Mouse (Mus musculus): ENCODE measurements around the gene Tspan32. TPM values are rescaled to one million over a fixed set of nuclear protein-coding genes. Genes with fewer than 3 reads are reported as not detected.

Gene Tspan32
- 0.81 and 0.83 TPM in 2 replicates for polyA plus RNA-seq (2015; fragmentation: Nextera tagmentation; extraction: Ambion mirVana)

GRCm38 (mm10) chr7:143004727-143005343 is at the start of gene Tspan32:
Tspan32 (plus strand) TSS chr7:143005046.
- Histone ChIP-seq H3K4me3 (no peak within 1 kb of the TSS), H3K9ac (no peak within 1 kb of the TSS), H3K4me1 (peaks cover 17% of the 10 kb centered on the region), H3K4me2 (no peak within 1 kb of the TSS), H3K27ac (no peak within 1 kb of the TSS), H3K36me3 (ENCODE audit: poor library complexity, severe bottlenecking) (no peaks in the 10 kb centered on the region), H3K9me3 (replicated peaks) (no peaks in the 10 kb centered on the region), H3K27me3 (no peaks in the 10 kb centered on the region)
- no peak for ATAC-seq
- WGBS, result 74% methylated on average over 4 of the region's 4 CpGs

DNA sequence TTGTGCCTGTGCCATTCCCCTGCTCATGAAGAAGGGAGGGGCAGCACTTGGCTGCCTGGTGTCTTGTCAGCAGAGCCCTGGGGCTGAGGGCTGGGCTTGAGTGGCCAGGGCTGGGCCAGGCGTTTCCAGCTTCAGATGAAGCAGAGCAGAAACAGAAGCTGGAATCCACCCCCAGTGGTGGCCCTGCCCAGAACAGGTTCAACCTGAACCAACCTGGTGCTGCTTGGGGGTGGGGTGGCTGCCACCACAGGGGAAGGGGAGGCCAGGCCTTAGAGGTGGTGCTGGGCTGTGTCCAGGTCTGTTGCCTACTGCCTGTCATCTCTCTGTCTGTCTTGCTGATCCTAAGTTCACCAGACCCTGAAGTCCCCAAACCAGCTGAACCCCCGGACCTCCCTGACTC is 48.8 kb upstream of the Tspan32 start:
- Histone ChIP-seq H3K4me3 (no peak overlapping the region), H3K9me3 (replicated peaks) (no peaks in the 10 kb centered on the region), H3K4me1 (no peaks in the 10 kb centered on the region), H3K36me3 (ENCODE audit: poor library complexity, severe bottlenecking) (no peaks in the 10 kb centered on the region), H3K27me3 (no peaks in the 10 kb centered on the region), H3K9ac (no peak overlapping the region), H3K27ac (no peak overlapping the region), H3K4me2 (no peak overlapping the region)
- no peak for ATAC-seq
- 89% methylated on average over 2 of the region's 2 CpGs for WGBS

DNA sequence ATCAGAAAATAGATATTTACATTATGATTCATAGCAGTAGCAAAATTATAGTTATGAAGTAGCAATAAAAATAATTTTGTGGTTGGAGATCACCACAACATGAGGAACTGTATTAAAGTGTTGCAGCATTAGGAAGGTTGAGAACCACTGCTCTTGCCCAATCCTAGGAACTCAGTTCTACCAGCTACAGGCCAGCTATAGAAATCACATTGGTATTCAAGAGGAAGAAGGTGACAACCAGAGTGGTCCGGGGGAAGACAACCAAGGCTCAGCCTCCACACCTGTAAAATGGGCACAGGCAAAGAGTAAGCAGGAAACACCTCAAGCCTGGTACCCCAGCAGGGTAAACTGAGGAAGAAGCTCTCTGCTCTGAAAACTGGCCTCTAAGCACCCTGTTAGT is 46.0 kb upstream of the Tspan32 start:
- no peaks in the 10 kb centered on the region for H3K9me3 ChIP-seq (replicated peaks)
- no peak overlapping the region for H3K27ac ChIP-seq
- H3K36me3 ChIP-seq (ENCODE audit: poor library complexity, severe bottlenecking), result no peaks in the 10 kb centered on the region
- no peak overlapping the region for H3K4me3 ChIP-seq
- no peak for ATAC-seq
- no peak overlapping the region for H3K4me2 ChIP-seq
- no peak overlapping the region for H3K9ac ChIP-seq
- 88% methylated on average over 1 of the region's 1 CpGs for WGBS
- peaks cover 2% of the 10 kb centered on the region; the same call in 1 of the 2 replicates for H3K4me1 ChIP-seq
- H3K27me3 ChIP-seq, result no peaks in the 10 kb centered on the region

DNA sequence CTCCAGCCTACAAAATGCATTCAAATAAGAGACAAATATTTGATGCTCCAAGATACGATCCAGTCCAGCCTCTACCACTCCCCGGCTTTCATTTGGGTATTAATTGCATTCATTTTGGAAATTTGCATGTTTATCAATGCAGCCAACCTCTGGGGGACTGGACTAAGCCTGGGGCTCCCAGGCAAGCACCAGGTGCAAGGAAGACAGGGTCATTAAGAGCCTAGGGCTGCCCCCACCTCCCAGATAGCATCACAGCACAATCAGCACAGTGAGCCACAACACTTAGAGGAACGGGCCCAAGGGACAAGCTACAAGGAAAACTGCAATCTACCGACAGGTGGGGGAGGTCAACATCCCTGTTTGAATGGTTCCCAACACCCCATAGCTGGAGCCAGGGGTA is 45.1 kb upstream of the Tspan32 start:
- H3K4me2 ChIP-seq, result no peak overlapping the region
- ATAC-seq, result no peak
- H3K4me1 ChIP-seq, result peaks cover 6% of the 10 kb centered on the region; the same call in 1 of the 2 replicates
- no peak overlapping the region for H3K4me3 ChIP-seq
- no peaks in the 10 kb centered on the region for H3K36me3 ChIP-seq (ENCODE audit: poor library complexity, severe bottlenecking)
- no peak overlapping the region for H3K9ac ChIP-seq
- peaks cover 7% of the 10 kb centered on the region for H3K27me3 ChIP-seq
- no peaks in the 10 kb centered on the region for H3K9me3 ChIP-seq (replicated peaks)
- WGBS, result 74% methylated on average over 4 of the region's 4 CpGs
- no peak overlapping the region for H3K27ac ChIP-seq

GRCm38 (mm10) chr7:142967414-142967883 is 37.4 kb upstream of the Tspan32 start:
- Histone ChIP-seq H3K27ac (no peak overlapping the region), H3K36me3 (ENCODE audit: poor library complexity, severe bottlenecking) (no peaks in the 10 kb centered on the region), H3K9me3 (replicated peaks) (no peaks in the 10 kb centered on the region), H3K9ac (peak overlapping the region; percentile 48; the same call in 1 of the 2 replicates), H3K4me2 (peak overlapping the region; percentile 88), H3K4me1 (peaks cover 31% of the 10 kb centered on the region), H3K27me3 (peaks cover 83% of the 10 kb centered on the region), H3K4me3 (peak overlapping the region; percentile 45)
- WGBS, result under 1% methylated on average over 36 of the region's 36 CpGs
- ATAC-seq, result peak; percentile 43; the same call in 1 of the 2 replicates

DNA sequence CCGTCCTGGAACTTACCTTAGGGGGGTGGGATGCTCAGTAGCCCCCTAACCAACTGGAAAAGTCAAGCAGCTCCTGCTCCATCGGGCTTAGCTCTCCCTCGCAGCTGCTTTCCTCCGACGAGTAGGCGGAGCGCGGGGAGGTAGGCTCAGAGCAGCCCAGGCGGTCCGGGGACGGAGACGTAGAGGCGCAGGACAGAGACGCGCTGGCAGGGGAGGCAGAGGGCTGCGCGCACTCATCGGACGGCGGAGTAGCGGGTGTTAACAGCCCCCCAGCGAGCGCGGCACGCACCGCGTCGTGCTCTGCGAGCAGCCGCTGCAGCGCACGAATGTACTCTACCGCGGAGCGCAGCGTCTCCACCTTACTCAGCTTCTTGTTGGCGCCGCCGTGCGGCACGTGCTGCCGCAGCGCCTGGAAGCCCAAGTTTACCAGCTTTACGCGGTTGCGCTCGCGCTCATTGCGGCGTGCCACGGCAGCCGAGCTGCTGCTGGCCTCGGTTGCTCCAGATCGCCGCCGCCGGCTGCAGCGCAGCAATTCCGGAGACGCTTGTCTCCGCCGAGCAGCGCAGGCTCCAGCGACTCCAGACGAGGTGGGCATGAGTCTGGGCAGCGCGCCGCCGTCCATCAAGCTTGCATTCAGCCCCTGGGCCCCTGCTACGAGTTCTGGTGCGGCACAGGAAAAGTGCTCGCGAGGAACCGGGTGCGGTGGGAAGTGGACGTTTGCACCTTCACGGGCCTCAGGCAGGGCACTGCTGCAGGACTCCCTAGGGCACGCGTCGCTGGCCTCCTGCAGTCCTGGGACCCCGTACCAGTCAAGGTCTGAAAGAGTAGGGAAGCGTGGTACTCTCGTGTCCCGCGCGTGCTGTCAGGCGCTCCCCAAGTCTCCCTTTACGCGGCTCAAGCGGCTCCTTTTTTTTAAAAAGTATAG is 36.7 kb upstream of the Tspan32 start:
- peak overlapping the region; percentile 88 for H3K4me2 ChIP-seq
- peaks cover 85% of the 10 kb centered on the region for H3K27me3 ChIP-seq
- H3K4me1 ChIP-seq, result peaks cover 31% of the 10 kb centered on the region
- H3K9ac ChIP-seq, result peak overlapping the region; percentile 48; the same call in 1 of the 2 replicates
- peak overlapping the region; percentile 45 for H3K4me3 ChIP-seq
- under 1% methylated on average over 90 of the region's 90 CpGs for WGBS
- H3K36me3 ChIP-seq (ENCODE audit: poor library complexity, severe bottlenecking), result no peaks in the 10 kb centered on the region
- H3K9me3 ChIP-seq (replicated peaks), result no peaks in the 10 kb centered on the region
- ATAC-seq, result peak; percentile 85
- no peak overlapping the region for H3K27ac ChIP-seq

DNA sequence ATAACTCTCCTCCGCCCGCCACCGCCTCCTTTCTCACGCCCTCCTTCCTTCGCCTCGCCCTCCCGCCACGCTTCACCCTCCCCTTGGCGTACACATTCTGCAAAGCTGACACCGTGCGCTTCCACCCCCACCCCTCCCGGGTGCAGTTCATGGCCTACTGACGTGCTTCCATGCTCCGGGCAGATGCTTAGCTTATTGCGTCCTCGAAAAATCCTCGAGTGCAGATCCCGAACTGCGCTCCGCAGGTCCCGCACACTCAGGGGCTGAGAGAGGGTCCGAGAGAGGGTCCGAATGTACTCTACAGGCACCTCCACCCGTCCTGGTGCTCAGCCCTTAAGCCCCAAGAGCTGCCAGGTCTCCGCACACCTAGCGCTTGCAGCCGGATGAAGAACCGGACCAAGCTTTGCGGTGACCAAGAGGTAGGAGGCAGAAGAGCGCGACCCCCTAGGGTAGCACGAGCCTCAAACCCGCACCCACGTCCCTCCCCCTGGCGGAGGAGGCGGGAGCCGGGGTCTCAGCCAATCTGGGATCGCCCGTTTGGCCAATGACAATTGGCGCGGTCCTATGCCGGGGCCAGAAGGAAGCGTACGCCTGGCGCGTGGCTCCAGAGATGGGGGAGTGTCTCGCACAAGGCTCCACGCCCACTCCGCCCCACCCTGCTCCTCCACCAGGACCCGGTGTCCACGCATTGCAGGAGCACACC is 35.9 kb upstream of the Tspan32 start, which contains the start of gene Ascl2:
Ascl2 (minus strand) TSS at position 456 of the 703 bp plus-strand sequence.
- Histone ChIP-seq H3K4me3 (peak within 1 kb of the TSS; percentile 45), H3K9me3 (replicated peaks) (no peaks in the 10 kb centered on the region), H3K9ac (peak within 1 kb of the TSS; percentile 48; the same call in 1 of the 2 replicates), H3K4me1 (peaks cover 28% of the 10 kb centered on the region), H3K36me3 (ENCODE audit: poor library complexity, severe bottlenecking) (no peaks in the 10 kb centered on the region), H3K27ac (no peak within 1 kb of the TSS), H3K27me3 (peaks cover 85% of the 10 kb centered on the region), H3K4me2 (peak within 1 kb of the TSS; percentile 88)
- ATAC-seq, result peak; percentile 65
- 1% methylated on average over 50 of the region's 51 CpGs for WGBS

DNA sequence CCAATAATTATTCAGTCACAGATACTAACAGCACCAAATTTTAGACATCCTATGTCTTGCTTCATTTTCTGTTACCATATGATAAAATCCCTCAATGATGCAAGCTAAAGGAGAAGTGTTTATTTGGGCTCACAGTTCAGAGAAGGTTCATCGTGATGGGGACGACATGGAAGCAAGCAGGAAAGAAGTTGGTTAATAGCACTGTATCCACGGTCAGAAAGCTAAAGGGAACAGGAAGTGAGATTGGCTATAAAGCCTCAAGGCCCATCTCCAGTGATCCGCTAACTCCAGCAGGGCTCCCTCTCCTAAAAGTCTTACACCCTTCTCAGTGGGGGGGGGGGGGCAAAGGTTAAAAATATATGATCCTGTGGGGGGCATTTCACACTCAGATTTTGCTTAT is 22.9 kb upstream of the Tspan32 start:
- Histone ChIP-seq H3K36me3 (ENCODE audit: poor library complexity, severe bottlenecking) (no peaks in the 10 kb centered on the region), H3K4me2 (no peak overlapping the region), H3K9ac (no peak overlapping the region), H3K27me3 (no peaks in the 10 kb centered on the region), H3K4me3 (no peak overlapping the region), H3K4me1 (no peaks in the 10 kb centered on the region), H3K9me3 (replicated peaks) (no peaks in the 10 kb centered on the region), H3K27ac (no peak overlapping the region)
- no peak for ATAC-seq
- 82% methylated on average over 4 of the region's 4 CpGs for WGBS

DNA sequence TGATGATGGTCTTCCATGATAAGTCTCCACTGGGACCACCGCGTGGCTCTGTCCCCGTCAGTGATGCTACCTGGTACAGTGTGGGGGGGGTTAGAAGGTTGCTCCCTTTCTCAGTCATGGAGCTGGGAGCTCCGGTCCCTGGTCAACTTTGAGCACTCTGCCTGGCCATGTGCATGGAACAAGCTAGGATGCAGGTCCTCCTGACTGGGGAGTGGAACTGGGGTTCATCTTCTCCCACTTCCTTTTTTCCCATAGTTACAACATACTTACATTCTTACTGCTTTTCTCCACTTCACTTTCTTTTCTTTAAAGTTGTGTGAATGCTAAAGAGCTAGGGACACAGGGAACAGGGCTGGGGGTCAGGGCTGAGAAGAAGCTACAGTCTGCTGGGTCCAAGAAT is 19.7 kb upstream of the Tspan32 start:
- Histone ChIP-seq H3K9ac (no peak overlapping the region), H3K9me3 (replicated peaks) (no peaks in the 10 kb centered on the region), H3K36me3 (ENCODE audit: poor library complexity, severe bottlenecking) (no peaks in the 10 kb centered on the region), H3K27ac (no peak overlapping the region), H3K4me1 (no peaks in the 10 kb centered on the region), H3K4me3 (no peak overlapping the region), H3K27me3 (no peaks in the 10 kb centered on the region), H3K4me2 (no peak overlapping the region)
- no peak for ATAC-seq
- WGBS, result 96% methylated on average over 4 of the region's 4 CpGs

DNA sequence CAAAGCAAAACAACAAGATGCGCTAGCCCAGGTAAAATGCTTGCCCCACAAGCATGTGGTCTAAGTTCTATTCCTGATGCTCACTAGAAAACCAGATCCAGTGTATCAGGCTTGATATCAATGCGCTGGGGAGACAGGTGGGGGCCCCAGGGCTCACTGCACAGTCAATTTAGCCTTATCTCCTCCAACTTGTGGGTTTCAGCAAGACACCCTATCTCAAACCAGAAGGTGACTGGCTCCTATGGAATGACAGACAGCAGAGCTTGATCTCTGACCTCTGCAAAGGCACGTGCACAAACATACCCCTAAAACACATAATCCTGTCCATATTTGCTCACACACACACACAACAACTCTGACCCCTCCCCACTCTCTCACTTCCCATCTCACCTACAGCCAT is 17.1 kb upstream of the Tspan32 start:
- Histone ChIP-seq H3K27ac (no peak overlapping the region), H3K4me1 (no peaks in the 10 kb centered on the region), H3K9ac (no peak overlapping the region), H3K27me3 (no peaks in the 10 kb centered on the region), H3K36me3 (ENCODE audit: poor library complexity, severe bottlenecking) (no peaks in the 10 kb centered on the region), H3K4me2 (no peak overlapping the region), H3K4me3 (no peak overlapping the region), H3K9me3 (replicated peaks) (no peaks in the 10 kb centered on the region)
- no peak for ATAC-seq
- 85% methylated on average over 3 of the region's 3 CpGs for WGBS

DNA sequence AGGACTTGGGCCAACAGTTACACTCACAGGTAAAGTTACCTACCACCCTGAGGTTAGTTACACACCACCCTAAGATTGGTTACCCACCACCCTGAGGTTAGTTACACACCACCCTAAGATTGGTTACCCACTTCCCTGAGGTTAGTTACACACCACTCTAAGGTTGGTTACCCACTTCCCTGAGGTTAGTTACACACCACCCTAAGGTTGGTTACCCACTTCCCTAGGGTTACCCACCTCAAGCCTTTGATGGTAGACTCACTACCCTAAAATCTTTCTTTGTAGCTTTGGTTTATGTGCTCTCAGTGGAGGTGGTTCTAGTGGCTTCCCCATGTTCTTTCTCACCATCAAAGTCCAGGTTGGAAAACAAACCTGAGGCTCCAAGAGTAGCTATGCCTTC is 9.8 kb upstream of the Tspan32 start:
- ATAC-seq, result no peak
- no peak overlapping the region for H3K4me2 ChIP-seq
- no peaks in the 10 kb centered on the region for H3K36me3 ChIP-seq (ENCODE audit: poor library complexity, severe bottlenecking)
- no peaks in the 10 kb centered on the region for H3K9me3 ChIP-seq (replicated peaks)
- H3K9ac ChIP-seq, result no peak overlapping the region
- H3K4me3 ChIP-seq, result no peak overlapping the region
- no peaks in the 10 kb centered on the region for H3K27me3 ChIP-seq
- H3K27ac ChIP-seq, result no peak overlapping the region
- no peaks in the 10 kb centered on the region for H3K4me1 ChIP-seq
